Mouse (Mus musculus) hindbrain, embryonic 13.5 days (tissue): ENCODE measurements at regions not wholly inside any gene's neighbourhood (a gene's known extent, or its start where the extent isn't known, plus 50 kb on each side); places are given as distances from the start of the nearest gene placed in this dataset.

ENCODE experiments used
- ATAC-seq: fragments of 200-750 bp; cut with Nextera tagmentation; 2 replicates; pipeline ENCODE4 v1.8.0; 2017; ENCODE audit warnings: moderate TSS enrichment; ENCODE audit not compliant: low FRiP score
- H3K27ac ChIP-seq: fragments of 300-500 bp; sonication (generic); 2 replicates; pipeline ENCODE4 v1.5.1; 2015; ENCODE audit warnings: inconsistent platforms, mild to moderate bottlenecking, moderate library complexity
- H3K27me3 ChIP-seq: fragments of 300-500 bp; sonication (generic); 2 replicates; pipeline ENCODE4 v1.6.1; 2015; ENCODE audit warnings: mild to moderate bottlenecking, inconsistent platforms
- H3K36me3 ChIP-seq: fragments of 300-500 bp; sonication (generic); 2 replicates; pipeline ENCODE4 v1.6.1; 2015; ENCODE audit warnings: mild to moderate bottlenecking, inconsistent platforms
- H3K4me1 ChIP-seq: fragments of 300-500 bp; sonication (generic); replicated peaks from 2 replicates; pipeline ENCODE4 v1.6.1; 2015; ENCODE audit warnings: inconsistent platforms
- H3K4me2 ChIP-seq: fragments of 300-500 bp; sonication (generic); 2 replicates; pipeline ENCODE4 v1.6.1; 2015; ENCODE audit warnings: inconsistent platforms, mild to moderate bottlenecking, moderate library complexity
- H3K4me3 ChIP-seq: fragments of 300-500 bp; sonication (generic); 2 replicates; pipeline ENCODE4 v1.5.1; 2015; ENCODE audit warnings: mild to moderate bottlenecking, inconsistent platforms
- H3K9ac ChIP-seq: fragments of 300-500 bp; sonication (generic); 2 replicates; pipeline ENCODE4 v1.6.1; 2015; ENCODE audit warnings: mild to moderate bottlenecking, inconsistent platforms
- H3K9me3 ChIP-seq: fragments of 300-500 bp; sonication (generic); 2 replicates; pipeline ENCODE4 v1.6.1; 2016; ENCODE audit warnings: inconsistent platforms
- WGBS: fragments of 180-500 bp; shearing (Covaris S2); methylation state at CpG from one replicate; pipeline ENCODE4 v1.1.7; 2015; 5-methylcytosine and 5-hydroxymethylcytosine counted together

DNA sequence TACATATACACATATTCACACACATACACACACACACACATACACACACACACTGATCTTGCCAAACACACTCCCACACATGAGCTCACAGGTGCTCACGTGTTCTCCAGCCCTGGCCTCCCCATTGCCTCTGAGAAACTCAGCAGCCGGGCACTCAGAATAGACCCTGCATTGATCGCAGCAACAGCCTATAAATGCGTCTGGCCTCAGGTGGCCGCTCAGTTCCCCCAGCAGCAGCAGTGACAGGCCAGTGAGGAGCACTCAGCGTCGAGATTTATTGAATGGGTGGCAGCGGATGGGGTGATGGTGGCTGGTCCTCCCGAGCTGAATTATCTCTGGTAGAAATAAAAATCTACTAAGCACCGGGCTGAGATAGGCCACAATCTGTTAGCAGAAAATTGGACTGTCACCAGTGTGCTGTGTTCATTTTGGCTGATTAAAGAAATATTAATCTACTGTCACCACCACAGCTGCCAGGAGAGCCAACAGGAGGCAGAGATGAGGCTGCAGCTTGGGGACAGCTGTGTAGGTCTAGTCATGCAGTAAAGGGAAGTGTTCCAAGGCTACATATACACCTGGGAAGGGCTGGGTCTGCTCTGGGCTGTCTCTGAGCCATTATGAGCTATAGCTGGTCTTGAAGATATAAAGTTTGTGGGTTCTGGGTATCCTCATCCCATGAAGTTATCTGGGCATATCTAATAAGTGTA, 80.4 kb upstream of the Ttc34 start:
- H3K9me3 ChIP-seq: no peaks in the 10 kb centered on the region
- no peak overlapping the region for H3K4me2 ChIP-seq
- 55% methylated on average over 10 of the region's 10 CpGs for WGBS
- no peak overlapping the region for H3K4me3 ChIP-seq
- H3K36me3 ChIP-seq: no peaks in the 10 kb centered on the region
- H3K27ac ChIP-seq: peak overlapping the region; percentile 36; the same call in 1 of the 2 replicates
- H3K27me3 ChIP-seq: peaks cover 23% of the 10 kb centered on the region; the same call in 1 of the 2 replicates
- ATAC-seq: peak; percentile 57; the same call in 1 of the 2 replicates
- no peak overlapping the region for H3K9ac ChIP-seq
- peaks cover 13% of the 10 kb centered on the region for H3K4me1 ChIP-seq

DNA sequence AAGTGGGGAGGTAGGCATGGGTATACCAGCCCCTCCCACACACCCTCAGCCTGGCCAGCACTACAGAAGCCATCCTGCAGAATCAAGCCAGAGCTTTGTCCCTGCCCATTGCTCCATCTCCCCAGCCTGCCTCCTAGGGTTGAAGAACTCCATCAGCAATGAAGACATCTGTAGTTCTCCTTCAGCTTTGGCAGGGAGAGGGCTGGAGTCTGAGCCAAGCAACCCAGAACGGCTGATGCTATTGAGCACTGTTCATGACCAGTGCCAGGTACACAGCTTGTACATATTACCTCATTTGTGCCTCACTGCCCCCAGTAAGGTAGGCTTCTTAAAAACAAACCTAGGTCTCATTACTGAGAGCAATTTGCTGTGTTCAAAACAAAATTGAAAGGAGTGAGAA, 77.4 kb upstream of the Ttc34 start:
- H3K4me2 ChIP-seq: no peak overlapping the region
- no peaks in the 10 kb centered on the region for H3K9me3 ChIP-seq
- H3K36me3 ChIP-seq: no peaks in the 10 kb centered on the region
- peaks cover 17% of the 10 kb centered on the region for H3K4me1 ChIP-seq
- WGBS: 88% methylated on average over 1 of the region's 1 CpGs
- peaks cover 3% of the 10 kb centered on the region; the same call in 1 of the 2 replicates for H3K27me3 ChIP-seq
- H3K4me3 ChIP-seq: no peak overlapping the region
- H3K9ac ChIP-seq: no peak overlapping the region
- ATAC-seq: no peak
- no peak overlapping the region for H3K27ac ChIP-seq

DNA sequence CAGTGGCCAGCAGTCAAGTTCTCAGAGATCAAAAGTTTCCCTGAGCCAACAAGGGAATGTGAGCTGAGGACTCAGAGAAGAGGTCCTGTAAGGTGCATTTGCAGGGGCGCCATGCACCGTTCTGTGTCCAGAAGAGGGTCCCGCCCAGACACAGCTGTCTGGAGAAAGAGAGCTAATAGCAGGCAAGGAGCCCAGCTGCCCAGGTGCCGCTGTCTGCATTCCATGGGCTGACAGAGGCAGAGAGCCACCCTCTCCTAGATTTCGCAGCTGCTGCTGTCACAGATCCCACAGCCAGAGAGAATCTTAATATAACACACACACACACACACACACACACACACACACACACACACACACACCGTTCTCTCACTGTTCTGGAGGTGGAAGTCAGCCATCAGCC, 73.0 kb upstream of the Ttc34 start:
- ATAC-seq: no peak
- Histone ChIP-seq H3K9me3 (no peaks in the 10 kb centered on the region), H3K27me3 (peaks cover 16% of the 10 kb centered on the region; the same call in 1 of the 2 replicates), H3K4me3 (no peak overlapping the region), H3K4me1 (peaks cover 9% of the 10 kb centered on the region), H3K36me3 (no peaks in the 10 kb centered on the region), H3K9ac (no peak overlapping the region), H3K4me2 (no peak overlapping the region), H3K27ac (no peak overlapping the region)
- 61% methylated on average over 6 of the region's 6 CpGs for WGBS

DNA sequence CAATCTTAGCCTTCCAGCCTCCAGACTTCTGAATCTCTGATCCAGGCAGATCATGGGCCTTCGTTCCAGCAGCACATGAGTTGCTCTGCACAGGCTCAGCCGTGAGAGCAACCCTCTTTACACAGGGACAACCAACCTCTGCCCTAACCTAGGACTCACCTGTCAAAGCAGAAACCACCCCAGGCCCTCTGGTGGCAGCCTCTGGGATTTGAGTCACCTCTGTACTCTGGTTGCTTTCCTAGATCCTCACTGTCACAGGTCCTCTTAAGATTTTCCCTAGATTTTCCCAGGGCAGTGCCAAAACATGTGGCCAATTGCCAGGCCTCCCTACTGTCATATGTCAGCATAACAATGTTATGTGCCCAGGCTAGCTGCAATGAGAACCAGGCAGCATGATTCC, 71.1 kb upstream of the Ttc34 start:
- Histone ChIP-seq H3K4me3 (no peak overlapping the region), H3K9me3 (no peaks in the 10 kb centered on the region), H3K36me3 (no peaks in the 10 kb centered on the region), H3K4me2 (no peak overlapping the region), H3K9ac (peak overlapping the region; percentile 8; the same call in 1 of the 2 replicates), H3K27me3 (peaks cover 16% of the 10 kb centered on the region; the same call in 1 of the 2 replicates), H3K4me1 (peaks cover 7% of the 10 kb centered on the region), H3K27ac (no peak overlapping the region)
- no peak for ATAC-seq
- WGBS: 66% methylated on average over 2 of the region's 2 CpGs

DNA sequence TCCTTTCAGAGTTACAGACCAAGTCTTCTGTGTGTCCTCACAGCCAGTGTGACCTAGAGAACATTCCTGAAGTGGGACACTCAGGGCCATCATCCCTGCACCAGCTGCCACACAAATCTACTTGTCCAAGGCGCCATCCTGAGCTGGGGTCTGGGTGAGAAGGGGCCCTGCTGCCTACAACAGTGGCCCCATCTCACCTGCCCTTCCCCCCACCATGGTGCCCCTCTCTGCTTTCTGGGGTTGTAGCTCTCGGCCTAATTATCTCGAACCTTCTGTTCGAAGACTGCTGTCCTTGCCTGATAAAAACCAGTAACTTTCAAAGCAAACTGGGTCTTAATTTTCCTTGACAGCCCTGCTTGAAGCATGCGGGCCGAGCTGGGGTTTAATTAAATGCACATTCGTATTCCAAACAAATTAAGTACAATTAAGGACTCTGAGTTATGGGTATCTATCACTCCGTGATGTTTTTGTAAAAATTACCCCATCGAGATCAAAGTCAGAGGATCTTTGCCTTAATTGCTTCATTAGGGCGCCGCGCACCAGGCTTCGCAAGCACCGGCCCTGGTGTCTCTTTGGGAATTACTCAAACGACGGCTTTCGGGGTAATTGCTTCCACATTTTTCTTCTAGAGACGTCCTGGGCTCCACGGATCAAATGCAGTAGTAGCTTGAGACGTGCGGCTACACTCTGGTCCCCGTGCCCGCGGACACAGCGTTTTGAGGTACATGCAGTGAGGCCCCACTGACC, 65.8 kb upstream of the Ttc34 start:
- 51% methylated on average over 25 of the region's 25 CpGs for WGBS
- Histone ChIP-seq H3K9me3 (no peaks in the 10 kb centered on the region), H3K36me3 (no peaks in the 10 kb centered on the region), H3K9ac (no peak overlapping the region), H3K4me3 (no peak overlapping the region), H3K27ac (0 out of 2 replicates have a peak overlapping the region, but pooled peaks have one; percentile 30), H3K27me3 (peaks cover 16% of the 10 kb centered on the region), H3K4me2 (no peak overlapping the region), H3K4me1 (peaks cover 21% of the 10 kb centered on the region)
- ATAC-seq: no peak

DNA sequence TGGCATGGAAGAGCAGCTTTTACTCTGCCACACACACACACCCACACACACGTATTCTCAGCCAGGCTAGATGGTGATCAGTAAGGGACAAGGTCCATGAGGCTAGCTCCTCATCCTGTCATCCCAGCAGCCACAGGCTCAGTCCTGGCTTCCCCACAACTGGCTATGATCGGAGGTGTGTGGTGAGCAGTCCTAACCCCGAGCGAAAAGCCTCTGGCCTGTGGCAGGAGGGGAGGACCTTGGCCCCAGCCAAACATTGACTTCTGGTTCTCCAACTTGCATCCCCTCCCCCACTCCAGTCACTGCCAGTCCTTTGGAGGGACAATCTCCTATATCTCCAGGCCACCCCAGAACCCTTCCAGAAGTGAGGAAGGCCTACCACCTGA, 65.2 kb upstream of the Ttc34 start:
- H3K4me3 ChIP-seq: no peak overlapping the region
- 0 out of 2 replicates have a peak overlapping the region, but pooled peaks have one; percentile 30 for H3K27ac ChIP-seq
- no peak overlapping the region for H3K4me2 ChIP-seq
- ATAC-seq: no peak
- peaks cover 12% of the 10 kb centered on the region for H3K27me3 ChIP-seq
- H3K9me3 ChIP-seq: no peaks in the 10 kb centered on the region
- H3K9ac ChIP-seq: no peak overlapping the region
- H3K4me1 ChIP-seq: peaks cover 21% of the 10 kb centered on the region
- no peaks in the 10 kb centered on the region for H3K36me3 ChIP-seq
- 90% methylated on average over 4 of the region's 4 CpGs for WGBS

DNA sequence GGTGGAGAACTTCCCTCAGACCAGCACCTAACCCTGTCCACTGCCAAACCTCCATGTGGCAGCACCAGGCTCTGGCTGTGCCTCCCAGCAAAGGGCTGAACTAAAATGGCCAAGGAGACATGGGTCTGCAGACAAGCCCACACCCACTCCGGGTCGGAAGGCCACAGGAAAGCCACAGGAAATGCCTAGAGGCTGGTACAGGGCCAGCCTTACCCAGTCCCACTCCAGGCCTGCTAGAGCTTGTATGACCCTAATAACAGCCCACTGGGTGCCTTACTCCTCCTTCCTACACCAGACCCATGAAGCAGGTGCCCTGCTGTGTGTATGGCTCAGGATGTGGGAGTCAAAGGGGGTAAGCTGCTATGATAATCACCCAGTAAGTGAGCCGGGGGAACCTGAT, 63.4 kb upstream of the Ttc34 start:
- no peaks in the 10 kb centered on the region for H3K9me3 ChIP-seq
- H3K9ac ChIP-seq: no peak overlapping the region
- H3K4me2 ChIP-seq: no peak overlapping the region
- H3K4me3 ChIP-seq: no peak overlapping the region
- ATAC-seq: no peak
- H3K27me3 ChIP-seq: peaks cover 9% of the 10 kb centered on the region; the same call in 1 of the 2 replicates
- H3K4me1 ChIP-seq: peaks cover 21% of the 10 kb centered on the region
- no peak overlapping the region for H3K27ac ChIP-seq
- no peaks in the 10 kb centered on the region for H3K36me3 ChIP-seq
- 92% methylated on average over 3 of the region's 3 CpGs for WGBS

DNA sequence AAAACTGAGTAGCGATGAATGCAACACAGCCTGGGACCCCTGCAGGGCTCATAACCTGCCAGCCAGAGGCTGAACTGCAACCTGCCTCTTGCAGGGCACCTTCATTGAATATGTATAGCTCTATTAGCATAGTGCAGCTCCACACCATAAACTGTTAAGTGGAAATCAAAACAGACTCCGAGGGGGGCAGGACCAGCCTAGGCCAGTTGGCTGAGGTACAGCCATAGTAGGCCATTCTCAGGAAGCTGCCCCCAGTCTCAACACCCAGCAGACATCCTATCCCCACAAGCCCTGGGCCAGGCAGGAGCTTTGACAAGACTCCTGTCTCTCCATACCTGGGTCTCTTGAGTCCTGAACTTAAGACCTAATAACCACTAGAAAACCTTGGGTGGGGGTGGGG, 62.9 kb upstream of the Ttc34 start:
- no peak overlapping the region for H3K4me3 ChIP-seq
- no peak overlapping the region for H3K4me2 ChIP-seq
- H3K27ac ChIP-seq: no peak overlapping the region
- H3K4me1 ChIP-seq: peaks cover 21% of the 10 kb centered on the region
- no peaks in the 10 kb centered on the region for H3K9me3 ChIP-seq
- H3K36me3 ChIP-seq: no peaks in the 10 kb centered on the region
- ATAC-seq: no peak
- 38% methylated on average over 2 of the region's 2 CpGs for WGBS
- peaks cover 9% of the 10 kb centered on the region; the same call in 1 of the 2 replicates for H3K27me3 ChIP-seq
- no peak overlapping the region for H3K9ac ChIP-seq

DNA sequence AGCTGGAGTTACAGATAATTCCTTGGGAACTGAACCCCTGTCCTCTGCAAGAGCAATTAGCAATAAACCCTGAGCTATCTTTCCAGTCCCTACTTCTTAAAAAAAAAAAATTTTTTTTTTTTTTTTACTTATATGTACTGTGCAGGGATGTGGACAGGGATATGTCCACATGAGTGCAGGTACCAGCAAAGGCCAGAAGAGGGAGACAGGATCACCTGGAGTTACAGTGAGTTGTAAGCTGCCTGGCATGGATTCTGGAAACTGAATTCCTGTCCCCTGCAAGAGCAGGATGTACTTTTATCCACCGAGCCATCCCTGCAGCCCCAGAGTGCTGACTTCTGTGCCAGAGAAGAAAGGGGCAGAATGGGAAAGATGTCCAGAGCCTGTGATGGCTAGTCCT, 58.4 kb upstream of the Ttc34 start:
- Histone ChIP-seq H3K27ac (no peak overlapping the region), H3K27me3 (peaks cover 9% of the 10 kb centered on the region; the same call in 1 of the 2 replicates), H3K4me1 (peaks cover 31% of the 10 kb centered on the region), H3K9ac (no peak overlapping the region), H3K4me3 (no peak overlapping the region), H3K36me3 (no peaks in the 10 kb centered on the region), H3K4me2 (no peak overlapping the region), H3K9me3 (no peaks in the 10 kb centered on the region)
- no peak for ATAC-seq
- 95% methylated on average over 1 of the region's 1 CpGs for WGBS

DNA sequence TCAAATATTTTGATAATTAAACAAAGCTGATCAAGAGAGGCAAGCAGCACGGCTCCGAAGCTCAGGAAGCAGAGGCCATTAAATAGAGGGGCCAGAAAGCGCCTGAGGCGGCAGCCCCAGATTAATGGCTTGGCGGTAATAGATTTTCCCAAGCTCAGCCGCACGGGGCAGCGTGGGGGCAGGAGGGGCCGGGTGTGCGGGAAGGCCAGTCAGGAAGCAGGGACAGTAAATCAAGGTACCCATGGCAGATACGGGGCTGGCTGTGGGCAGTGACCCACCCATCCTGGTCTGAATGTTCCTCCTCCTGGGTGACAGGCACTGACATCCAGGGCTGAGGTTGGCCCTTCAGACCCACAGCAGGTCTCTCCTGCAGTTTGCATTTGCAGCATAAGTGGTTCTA, 55.9 kb upstream of the Ttc34 start:
- Histone ChIP-seq H3K4me2 (no peak overlapping the region), H3K9ac (no peak overlapping the region), H3K4me1 (peaks cover 30% of the 10 kb centered on the region), H3K27ac (peak overlapping the region; percentile 30), H3K36me3 (no peaks in the 10 kb centered on the region), H3K4me3 (no peak overlapping the region), H3K9me3 (no peaks in the 10 kb centered on the region), H3K27me3 (peaks cover 13% of the 10 kb centered on the region; the same call in 1 of the 2 replicates)
- WGBS: 39% methylated on average over 11 of the region's 11 CpGs
- peak; percentile 16; the same call in 1 of the 2 replicates for ATAC-seq

DNA sequence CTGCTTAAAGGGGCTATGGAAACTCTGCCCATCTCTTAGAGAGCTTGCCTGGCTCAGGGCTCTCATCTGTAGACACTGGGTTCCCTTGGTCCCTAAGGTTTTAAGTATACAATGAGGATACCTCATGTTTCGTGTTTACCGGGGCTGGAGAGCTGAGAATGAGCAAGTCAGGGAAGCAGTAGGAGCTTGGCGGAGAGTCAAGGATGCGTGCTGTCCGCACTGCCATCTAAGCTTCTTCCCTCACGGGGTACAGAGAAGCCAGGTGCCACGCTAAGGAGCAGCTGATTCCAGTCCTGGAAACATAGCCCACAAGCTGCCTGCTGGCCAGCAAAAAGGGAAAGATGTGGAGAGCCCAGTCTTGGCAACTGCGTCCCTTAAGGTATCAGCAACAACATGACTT, 55.0 kb upstream of the Ttc34 start:
- 84% methylated on average over 8 of the region's 8 CpGs for WGBS
- H3K9ac ChIP-seq: no peak overlapping the region
- no peaks in the 10 kb centered on the region for H3K36me3 ChIP-seq
- no peaks in the 10 kb centered on the region for H3K9me3 ChIP-seq
- peaks cover 30% of the 10 kb centered on the region for H3K4me1 ChIP-seq
- peaks cover 13% of the 10 kb centered on the region; the same call in 1 of the 2 replicates for H3K27me3 ChIP-seq
- no peak overlapping the region for H3K4me2 ChIP-seq
- H3K27ac ChIP-seq: no peak overlapping the region
- no peak overlapping the region for H3K4me3 ChIP-seq
- ATAC-seq: no peak

DNA sequence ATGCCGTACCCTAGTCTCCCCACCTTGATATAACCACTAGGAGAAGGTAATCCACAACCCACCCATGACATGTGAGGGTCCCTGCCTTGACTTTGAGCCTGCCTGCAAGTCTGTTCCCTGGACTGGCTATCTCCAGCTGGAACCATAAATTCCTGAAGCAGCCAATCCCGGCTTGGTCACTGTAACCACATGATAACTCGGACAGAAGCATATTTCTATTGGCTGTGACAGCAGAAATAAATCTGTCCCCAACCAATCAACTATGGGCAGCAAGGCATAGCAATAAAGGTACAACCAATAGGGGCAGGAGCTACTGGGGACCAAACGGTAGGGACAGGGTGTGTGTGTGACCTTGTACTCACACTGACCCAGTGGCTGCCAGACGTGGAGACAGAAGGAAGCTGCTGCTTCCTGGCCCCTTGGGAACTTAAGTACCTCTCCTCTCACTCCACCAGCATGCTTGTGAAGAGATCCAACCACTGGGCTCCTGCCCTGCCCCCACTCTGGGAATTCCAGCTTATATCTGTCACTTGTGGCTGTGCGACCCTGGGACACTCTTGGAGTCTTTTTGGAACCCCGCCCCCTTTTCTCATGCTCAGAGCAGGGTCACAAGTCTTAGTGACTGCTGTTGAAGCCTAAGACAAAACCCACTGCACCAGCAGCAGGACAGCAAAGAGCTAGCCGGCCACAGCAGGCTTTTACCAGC, 51.8 kb upstream of the Ttc34 start:
- no peak for ATAC-seq
- H3K27me3 ChIP-seq: peaks cover 23% of the 10 kb centered on the region; the same call in 1 of the 2 replicates
- H3K4me2 ChIP-seq: no peak overlapping the region
- no peaks in the 10 kb centered on the region for H3K36me3 ChIP-seq
- 59% methylated on average over 8 of the region's 8 CpGs for WGBS
- H3K9me3 ChIP-seq: no peaks in the 10 kb centered on the region
- no peak overlapping the region for H3K4me3 ChIP-seq
- peaks cover 32% of the 10 kb centered on the region for H3K4me1 ChIP-seq
- H3K9ac ChIP-seq: no peak overlapping the region
- no peak overlapping the region for H3K27ac ChIP-seq
